Mouse (Mus musculus) ES-Bruce4 (cell line): ENCODE measurements around the gene Kmt2b. TPM values are rescaled to one million over a fixed set of nuclear protein-coding genes. Genes with fewer than 3 reads are reported as not detected.

Experiments used
- H3K27ac ChIP-seq: 2 replicates; pipeline ENCODE4 v1.5.1; 2012; ENCODE audit warnings: low read length, inconsistent platforms; ENCODE audit not compliant: insufficient read depth
- H3K27me3 ChIP-seq: 2 replicates; pipeline ENCODE4 v1.6.1; 2012; ENCODE audit warnings: mild to moderate bottlenecking, low read length, inconsistent platforms; ENCODE audit not compliant: control insufficient read depth, poor library complexity, insufficient read depth, severe bottlenecking
- H3K36me3 ChIP-seq: 2 replicates; pipeline ENCODE4 v1.6.1; 2012; ENCODE audit warnings: inconsistent platforms, mild to moderate bottlenecking, low read length, moderate library complexity; ENCODE audit not compliant: control insufficient read depth, poor library complexity, insufficient read depth, severe bottlenecking
- H3K4me1 ChIP-seq: one replicate; pipeline ENCODE4 v1.8.1; 2011; ENCODE audit warnings: low read length; ENCODE audit not compliant: control insufficient read depth, insufficient read depth
- H3K4me3 ChIP-seq: 2 replicates; pipeline ENCODE4 v1.5.1; 2011; ENCODE audit warnings: low read depth, mild to moderate bottlenecking, low read length
- H3K9ac ChIP-seq: 2 replicates; pipeline ENCODE4 v1.6.1; 2012; ENCODE audit warnings: low read depth, mild to moderate bottlenecking, inconsistent platforms; ENCODE audit not compliant: poor library complexity, severe bottlenecking
- H3K9me3 ChIP-seq: replicated peaks from 2 replicates; pipeline ENCODE4 v1.6.1; 2012; ENCODE audit warnings: mild to moderate bottlenecking, low read length, inconsistent platforms; ENCODE audit not compliant: control insufficient read depth, poor library complexity, insufficient read depth, severe bottlenecking
- CTCF ChIP-seq: IDR thresholded peaks from one replicate; pipeline ENCODE4 v1.8.1; 2011; ENCODE audit warnings: low read depth, low read length
- EP300 ChIP-seq: IDR thresholded peaks from 2 replicates; pipeline ENCODE4 v1.6.1; 2011; ENCODE audit warnings: low read depth, low read length; ENCODE audit not compliant: insufficient read depth
- POLR2A ChIP-seq: IDR thresholded peaks from one replicate; pipeline ENCODE4 v1.8.1; 2011; ENCODE audit warnings: low read length; ENCODE audit not compliant: insufficient read depth
- polyA plus RNA-seq: library from polyadenylated mRNA; stranded (reverse); fragments of >200 nt; gene quantifications from 2 replicates; pipeline ENCODE4 v1.2.4, GENCODE M21; 2011; ENCODE audit warnings: low read depth; ENCODE audit not compliant: missing spikeins, insufficient read depth, insufficient read length

Kmt2b gene
- polyA plus RNA-seq, 1 experiment: 70.2 TPM

DNA sequence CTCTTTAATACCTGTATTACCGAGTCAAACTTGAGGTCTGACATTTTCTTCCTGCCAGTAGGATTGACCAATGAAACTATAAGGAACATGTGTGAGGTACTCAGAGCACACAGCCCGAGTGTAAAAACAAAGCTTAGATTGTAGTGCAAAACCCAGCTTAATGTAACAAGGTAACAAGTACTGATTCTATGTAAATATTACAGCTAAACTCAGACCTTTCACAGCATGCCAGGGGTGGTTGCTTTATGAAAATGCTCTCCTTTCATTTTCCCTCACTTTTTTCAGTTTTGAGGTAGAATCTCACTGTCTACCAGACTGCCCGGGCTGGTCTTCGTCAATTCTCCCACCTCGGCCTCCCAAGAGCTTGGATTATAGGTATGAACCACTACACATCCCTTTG, 7.6 kb upstream of the Kmt2b start:
- H3K9ac ChIP-seq: no peak overlapping the region
- TF ChIP-seq EP300: no peak
- TF ChIP-seq CTCF: no peak
- TF ChIP-seq POLR2A: no peak

DNA sequence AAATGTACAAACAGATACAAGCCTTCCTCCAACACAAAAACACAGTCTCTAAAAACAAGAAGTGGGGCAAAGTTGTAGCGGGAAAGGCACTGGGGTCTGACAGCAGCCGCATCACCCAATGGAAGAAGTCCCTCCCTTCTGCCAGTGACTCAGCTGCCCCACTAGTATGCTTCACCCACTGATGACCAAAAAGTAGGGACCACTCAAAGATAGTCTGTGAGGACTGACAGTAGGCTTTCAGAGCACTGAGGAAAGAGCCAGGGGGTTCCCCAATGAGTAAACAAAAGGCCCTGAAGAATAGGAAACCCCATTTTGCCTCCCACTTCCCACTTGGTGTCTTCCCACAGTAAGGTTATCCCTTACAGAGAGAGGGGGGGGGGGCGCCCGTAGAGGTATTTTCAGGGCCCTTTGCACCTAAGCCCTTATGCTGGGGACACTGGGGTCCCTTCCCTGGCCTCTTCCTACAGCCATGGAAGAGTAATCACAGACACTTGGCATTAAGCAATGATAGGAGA, 6.0 kb upstream of the Kmt2b start:
- Histone ChIP-seq H3K27me3 (no peaks in the 10 kb centered on the region), H3K27ac (no peak overlapping the region), H3K9ac (no peak overlapping the region), H3K36me3 (no peaks in the 10 kb centered on the region), H3K9me3 (no peaks in the 10 kb centered on the region), H3K4me1 (peaks cover 9% of the 10 kb centered on the region), H3K4me3 (no peak overlapping the region)
- TF ChIP-seq EP300 (no peak), POLR2A (no peak), CTCF (no peak)

More for the DNA sequence above, 7.6 kb upstream of the Kmt2b start:
- Histone ChIP-seq H3K4me1 (peaks cover 9% of the 10 kb centered on the region), H3K27ac (no peak overlapping the region), H3K27me3 (no peaks in the 10 kb centered on the region), H3K36me3 (no peaks in the 10 kb centered on the region), H3K9me3 (no peaks in the 10 kb centered on the region), H3K4me3 (no peak overlapping the region)

DNA sequence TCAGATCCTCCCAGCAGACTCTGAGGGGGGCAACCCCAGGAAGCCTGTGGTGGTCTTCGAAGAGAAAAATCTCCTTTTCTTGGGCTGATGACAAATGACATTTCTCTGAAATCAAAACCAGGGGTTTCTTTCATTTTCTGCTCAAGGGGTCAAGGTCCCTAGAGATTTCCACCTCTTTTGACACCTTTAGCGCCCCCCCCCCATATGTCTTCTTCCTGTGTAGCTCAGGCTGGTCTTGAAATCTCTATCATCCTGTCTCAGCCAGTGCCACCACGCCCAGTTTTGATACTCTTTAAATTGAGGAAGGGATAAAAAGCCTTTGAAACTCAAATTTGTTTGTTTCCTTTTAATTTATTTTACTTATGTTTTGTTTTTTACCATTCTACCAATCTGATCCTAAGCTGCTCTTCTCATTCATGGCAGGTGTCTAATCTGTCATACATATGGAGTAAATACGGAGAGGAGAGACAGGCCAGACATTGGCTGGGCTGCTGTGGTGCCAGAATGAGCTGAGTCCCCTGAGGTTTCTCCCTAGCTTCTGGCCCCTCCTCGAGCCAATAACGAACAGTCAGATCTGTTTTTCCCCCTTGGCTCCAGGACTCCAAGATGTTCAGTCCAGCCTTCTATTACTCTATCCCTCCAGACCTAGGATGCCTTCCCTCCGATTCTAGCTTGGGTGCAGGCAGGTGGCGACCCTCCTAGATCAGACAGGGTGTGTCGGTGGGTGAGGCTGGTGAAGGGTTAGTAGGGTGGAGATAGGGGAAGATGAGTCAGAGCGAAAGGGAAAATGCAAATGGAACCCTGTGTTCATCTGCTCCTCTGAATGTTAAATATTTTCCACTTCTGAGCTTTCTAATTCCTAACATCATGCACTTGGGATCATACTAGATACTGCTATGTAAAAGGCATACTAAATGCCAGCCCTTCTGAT, 5.3 kb upstream of the Kmt2b start:
- TF ChIP-seq POLR2A (no peak), CTCF (no peak), EP300 (no peak)
- no peak overlapping the region for H3K4me3 ChIP-seq
- H3K36me3 ChIP-seq: no peaks in the 10 kb centered on the region
- H3K9ac ChIP-seq: no peak overlapping the region
- H3K27ac ChIP-seq: no peak overlapping the region
- no peaks in the 10 kb centered on the region for H3K27me3 ChIP-seq
- peaks cover 9% of the 10 kb centered on the region for H3K4me1 ChIP-seq
- no peaks in the 10 kb centered on the region for H3K9me3 ChIP-seq

DNA sequence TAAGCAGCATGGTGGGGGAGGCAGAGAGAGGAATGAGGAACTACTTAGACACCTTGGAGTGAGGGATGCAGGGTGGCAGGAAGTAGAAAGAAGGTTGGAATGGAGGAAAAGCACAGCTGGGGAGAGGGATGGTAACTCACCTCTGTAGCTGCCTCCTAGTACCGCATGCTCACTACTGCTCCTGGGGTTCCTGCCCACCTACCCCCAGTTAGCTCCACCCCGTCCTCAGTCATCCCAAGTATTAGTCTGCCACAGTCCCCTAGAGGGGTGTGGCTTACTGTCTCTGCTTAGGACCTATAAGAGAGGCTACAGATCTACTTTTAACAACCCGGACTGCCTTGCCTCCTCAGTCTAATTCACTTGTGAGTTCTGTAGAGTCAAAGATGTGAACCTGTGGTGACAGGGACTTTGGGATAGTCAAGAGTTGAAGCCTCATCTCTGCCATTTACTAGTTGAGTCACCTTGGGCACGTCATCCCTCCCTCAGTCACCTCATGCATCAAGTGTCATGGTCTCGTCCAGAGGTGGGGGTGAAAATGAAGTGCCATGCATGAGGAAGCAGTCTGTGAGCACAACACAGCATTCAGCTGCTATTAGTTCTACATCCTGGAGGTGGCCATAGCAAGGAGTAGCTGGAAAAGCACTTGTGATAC, 4.4 kb upstream of the Kmt2b start:
- Histone ChIP-seq H3K36me3 (no peaks in the 10 kb centered on the region), H3K27ac (no peak overlapping the region), H3K9ac (no peak overlapping the region), H3K4me3 (peak overlapping the region; percentile 11; the same call in 1 of the 2 replicates), H3K27me3 (no peaks in the 10 kb centered on the region), H3K4me1 (peaks cover 9% of the 10 kb centered on the region), H3K9me3 (no peaks in the 10 kb centered on the region)
- no peak for TF ChIP-seq POLR2A
- no peak for TF ChIP-seq EP300
- TF ChIP-seq CTCF: no peak

DNA sequence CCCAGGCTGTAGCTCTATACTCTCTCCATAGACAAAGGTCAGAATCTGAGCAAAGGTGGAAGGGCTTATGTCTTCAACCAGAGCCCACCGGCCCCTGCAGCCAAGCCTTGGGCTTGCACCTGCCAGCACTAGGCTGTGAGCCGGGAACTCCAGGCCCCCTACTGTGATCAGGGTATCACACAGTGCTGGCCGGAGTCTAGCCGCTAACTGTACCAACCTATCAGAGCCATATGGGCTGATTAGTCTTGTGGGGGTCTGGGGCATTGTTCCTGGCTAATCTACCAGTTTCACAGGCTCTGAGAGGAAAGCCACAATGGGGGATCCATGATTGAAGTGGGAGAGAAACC, 3.1 kb upstream of the Kmt2b start:
- no peaks in the 10 kb centered on the region for H3K9me3 ChIP-seq
- peaks cover under 1% of the 10 kb centered on the region; the same call in 1 of the 2 replicates for H3K36me3 ChIP-seq
- H3K27me3 ChIP-seq: no peaks in the 10 kb centered on the region
- peak overlapping the region; percentile 16 for H3K9ac ChIP-seq
- H3K4me3 ChIP-seq: no peak overlapping the region
- TF ChIP-seq CTCF (no peak), EP300 (no peak), POLR2A (no peak)
- H3K27ac ChIP-seq: no peak overlapping the region
- H3K4me1 ChIP-seq: peaks cover 9% of the 10 kb centered on the region

DNA sequence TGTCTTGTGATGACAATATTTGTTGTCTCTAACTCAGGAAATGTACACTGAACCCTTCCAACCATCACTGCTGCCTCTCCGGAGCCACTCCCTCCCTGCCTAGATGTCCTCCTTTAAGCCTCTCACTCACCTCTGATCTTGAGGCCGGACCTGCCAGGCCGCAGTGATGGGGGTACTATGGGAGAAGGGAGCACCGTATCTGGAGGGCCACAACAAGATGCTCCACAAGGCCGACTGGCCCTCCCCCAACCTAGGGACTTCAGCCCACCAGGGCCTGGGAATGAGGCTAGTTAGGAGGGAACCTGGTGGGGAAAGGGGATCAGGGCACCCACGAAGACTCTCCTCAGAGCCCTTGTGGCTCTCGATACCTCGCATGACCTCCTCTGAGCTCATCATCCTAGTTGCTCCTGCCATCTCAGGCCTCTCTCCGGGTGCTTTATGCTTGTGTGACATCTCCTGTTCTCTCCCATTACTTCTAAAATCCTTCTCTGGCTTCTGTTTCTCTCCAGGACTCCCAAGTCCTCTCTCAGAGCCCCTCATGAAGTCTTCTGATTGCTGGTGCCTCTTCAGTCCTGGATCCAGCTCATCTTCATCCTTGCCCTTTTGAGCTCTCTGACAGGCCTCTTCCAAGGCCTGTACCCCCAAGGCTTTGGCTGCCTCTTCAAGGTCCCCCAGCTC, 2.5 kb upstream of the Kmt2b start:
- H3K27me3 ChIP-seq: no peaks in the 10 kb centered on the region
- no peak overlapping the region for H3K4me3 ChIP-seq
- peaks cover 5% of the 10 kb centered on the region for H3K36me3 ChIP-seq
- no peak overlapping the region for H3K27ac ChIP-seq
- peak overlapping the region; percentile 78 for H3K9ac ChIP-seq
- TF ChIP-seq CTCF (no peak), EP300 (no peak), POLR2A (no peak)
- no peaks in the 10 kb centered on the region for H3K9me3 ChIP-seq
- peaks cover 9% of the 10 kb centered on the region for H3K4me1 ChIP-seq
